Mouse (Mus musculus): ENCODE results near the gene Lyg2. TPM values are rescaled to one million over a fixed set of nuclear protein-coding genes. Genes with fewer than 3 reads are reported as not detected.

Gene Lyg2
- not detected in 2 replicates for polyA plus RNA-seq (2012; rRNA removed)

GRCm38 (mm10) chr1:37916393-37916792 is at the start of gene Lyg2:
Gene Lyg2, minus strand, starts transcription at chr1:37916493.

GRCm38 (mm10) chr1:37957659-37958058 is 41.4 kb upstream of the Lyg2 start, which contains the start of gene Lyg1:
Gene Lyg1, minus strand, starts transcription at chr1:37957759.

GRCm38 (mm10) chr1:37890025-37890652 is 26.2 kb downstream of the Lyg2 start, which contains the start of the genes Mitd1 and Mrpl30:
Gene Mitd1, minus strand, starts transcription at chr1:37890411.
Gene Mrpl30, plus strand, starts transcription at chr1:37890477.

GRCm38 (mm10) chr1:37871704-37872103 is 44.6 kb downstream of the Lyg2 start, which contains the start of gene Lipt1:
Gene Lipt1, plus strand, starts transcription at chr1:37871738.

GRCm38 (mm10) chr1:37866286-37866685 is 50.0 kb downstream of the Lyg2 start, which contains the start of gene Tsga10:
Gene Tsga10, minus strand, starts transcription at chr1:37866429.

Other genes with a start within 250 kb of the Lyg2 start
- gene 2010300C02Rik, start 196.4 kb downstream of the Lyg2 start, polyA plus RNA-seq (2012; rRNA removed): 1.8 and 2.5 TPM in 2 replicates
- 14.4 and 17.9 TPM in 2 replicates for gene Tsga10, start 50.1 kb downstream of the Lyg2 start, polyA plus RNA-seq (2012; rRNA removed)
- 5.0 and 5.6 TPM in 2 replicates for gene Lipt1, start 44.8 kb downstream of the Lyg2 start, polyA plus RNA-seq (2012; rRNA removed)
- gene Mitd1, start 26.1 kb downstream of the Lyg2 start, polyA plus RNA-seq (2012; rRNA removed): 24.1 and 24.6 TPM in 2 replicates
- gene Mrpl30, start 26.0 kb downstream of the Lyg2 start, polyA plus RNA-seq (2012; rRNA removed): 133 and 148 TPM in 2 replicates
- gene Lyg1, start 41.3 kb upstream of the Lyg2 start, polyA plus RNA-seq (2012; rRNA removed): not detected in 2 replicates
- 66.5 and 82.2 TPM in 2 replicates for gene Txndc9, start 81.4 kb upstream of the Lyg2 start, polyA plus RNA-seq (2012; rRNA removed)
- gene Eif5b, start 81.5 kb upstream of the Lyg2 start, polyA plus RNA-seq (2012; rRNA removed): 27.9 and 29.7 TPM in 2 replicates
- gene Rev1, start 213.3 kb upstream of the Lyg2 start, polyA plus RNA-seq (2012; rRNA removed): 37.8 and 39.9 TPM in 2 replicates

Data from central nervous system, embryonic 14 days (tissue).